Mouse (Mus musculus) layer of hippocampus, postnatal 10 days (tissue): Measurements from ENCODE around the gene Gbf1. TPM values are rescaled to one million over a fixed set of nuclear protein-coding genes. Genes with fewer than 3 reads are reported as not detected.
"Not testable (repeated sequence)": the region's sequence is repeated elsewhere in the genome, so short reads cannot be mapped to it uniquely, and the experiment has no call there.

Source experiments
- DNase-seq, 2 experiments: peaks; one replicate each; pipeline ENCODE4 v3.0.0; 2021; ENCODE audit warnings: low spot score in 2 of 2
- long read RNA-seq: library from polyadenylated mRNA; stranded (forward); transcript quantifications from one replicate; pipeline ENCODE4 v2.0.0, GENCODE M21; 2023
- total RNA-seq, 2 experiments: library from RNA; stranded (reverse); gene quantifications; 2 replicates each; pipeline ENCODE4 v1.2.3; 2021

The Gbf1 gene
- total RNA-seq = 10 to 100 TPM; 81.1 to 98.1 TPM
- long read RNA-seq, partial matches to known transcripts = 25 of 36 reads
- long read RNA-seq, other reads (novel, unspliced or antisense) = 10 of 36 reads

DNA sequence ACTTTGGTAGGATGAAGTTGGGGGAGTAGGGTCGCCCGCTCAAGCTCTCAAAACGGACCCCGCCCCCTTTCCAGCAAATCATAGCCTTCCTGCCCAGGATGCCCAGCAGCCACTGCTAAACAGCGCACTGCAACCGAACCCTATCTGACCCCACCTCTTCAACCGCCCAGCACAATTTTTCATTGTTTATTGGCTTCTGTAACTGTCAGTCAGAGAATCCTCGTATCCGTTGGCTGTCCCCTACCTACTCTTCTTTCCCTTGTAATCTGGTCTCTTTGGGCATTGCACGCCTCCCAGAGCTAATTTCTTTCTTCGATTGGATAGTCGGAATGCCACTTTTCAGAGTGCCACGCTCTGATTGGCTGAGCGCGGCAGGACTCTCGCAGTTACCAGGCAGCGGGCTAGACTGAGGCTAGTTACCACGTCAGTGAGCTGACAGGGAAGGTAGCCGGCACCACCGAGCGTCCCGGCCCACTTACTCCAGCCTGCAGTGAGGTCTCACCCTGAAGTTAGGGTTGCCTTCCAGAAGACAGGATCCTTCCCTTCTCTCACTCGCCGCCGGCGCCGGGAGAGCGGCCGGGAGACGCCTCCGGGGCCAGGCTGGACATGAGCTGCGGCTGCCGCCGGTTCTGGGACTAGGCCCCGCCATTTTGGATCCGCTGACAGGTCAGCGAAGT is at the start of gene Gbf1:
TSS of gene Gbf1 (plus strand) at position 383 of the 677 bp plus-strand sequence.
- DNase-seq = peak; percentile 89 to 94

- DNase-seq = no peak
Observed at GRCm38 (mm10) chr19:46103437-46104186, 48.7 kb upstream of the Gbf1 start.

GRCm38 (mm10) chr19:46104187-46104557 is 48.1 kb upstream of the Gbf1 start:
- no peak for DNase-seq

DNA sequence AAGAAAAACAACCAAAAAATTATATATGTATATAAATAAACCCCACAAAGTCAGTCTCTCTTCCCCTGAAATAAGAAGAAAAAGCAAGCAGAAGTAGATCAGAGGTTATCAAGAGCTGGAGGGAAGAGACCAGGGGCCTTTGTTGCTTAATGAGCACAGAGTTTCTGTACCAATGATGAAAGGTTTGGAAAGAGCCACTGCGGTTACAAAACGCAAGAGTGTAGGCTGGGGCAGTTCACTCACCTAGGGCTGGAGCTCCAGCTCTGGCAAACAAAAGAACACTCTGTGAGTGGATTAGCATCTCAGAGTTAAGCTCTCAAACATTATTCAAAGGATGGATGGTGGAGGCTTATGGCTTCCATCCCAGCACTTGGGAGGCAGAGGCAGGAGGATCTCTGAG is 42.1 kb upstream of the Gbf1 start:
- DNase-seq = no peak

GRCm38 (mm10) chr19:46110781-46111180 is 41.5 kb upstream of the Gbf1 start:
- DNase-seq = no peak

GRCm38 (mm10) chr19:46114617-46115016 is 37.7 kb upstream of the Gbf1 start:
- DNase-seq = no peak

DNA sequence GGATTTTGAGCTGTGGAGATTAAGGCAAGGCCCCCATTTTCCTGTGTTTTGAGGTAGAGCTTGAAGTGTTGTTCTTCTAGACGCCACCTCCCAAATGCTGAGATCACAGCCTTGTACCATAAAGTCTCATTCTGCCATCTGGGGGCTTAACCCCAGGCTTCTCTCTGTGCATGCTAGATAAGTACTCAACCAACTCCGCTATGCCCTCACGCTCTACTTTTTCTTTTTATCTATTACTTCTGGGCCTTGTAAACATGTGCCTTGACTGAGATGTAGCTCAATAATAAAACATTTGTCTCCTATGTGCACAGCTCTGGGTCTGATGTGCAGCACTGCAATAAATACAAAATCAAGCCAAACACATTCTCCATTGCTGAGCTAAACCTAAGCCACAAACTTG is 32.9 kb upstream of the Gbf1 start:
- DNase-seq = no peak

- DNase-seq = no peak
Observed at GRCm38 (mm10) chr19:46120872-46121271, 31.4 kb upstream of the Gbf1 start.

GRCm38 (mm10) chr19:46123876-46124275 is 28.4 kb upstream of the Gbf1 start:
- DNase-seq = no peak

DNA sequence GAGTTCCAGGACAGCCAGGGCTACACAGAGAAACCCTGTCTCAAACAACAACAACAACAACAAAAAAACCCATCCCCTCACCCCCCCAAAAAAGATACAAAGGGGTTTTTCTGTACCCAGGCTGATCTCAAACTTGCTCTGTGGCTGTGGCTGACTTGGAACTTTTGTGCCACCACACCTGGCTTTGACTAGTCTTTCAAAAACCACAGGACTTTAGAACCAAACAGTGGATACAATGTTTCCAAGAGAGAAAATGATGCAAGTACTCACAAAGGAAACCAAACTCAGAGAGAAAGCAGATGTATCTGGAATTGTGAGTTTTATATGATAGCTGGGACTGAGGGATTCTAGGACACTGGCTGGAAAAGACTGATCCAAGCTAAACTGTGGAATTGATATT is 27.7 kb upstream of the Gbf1 start:
- DNase-seq = no peak

DNA sequence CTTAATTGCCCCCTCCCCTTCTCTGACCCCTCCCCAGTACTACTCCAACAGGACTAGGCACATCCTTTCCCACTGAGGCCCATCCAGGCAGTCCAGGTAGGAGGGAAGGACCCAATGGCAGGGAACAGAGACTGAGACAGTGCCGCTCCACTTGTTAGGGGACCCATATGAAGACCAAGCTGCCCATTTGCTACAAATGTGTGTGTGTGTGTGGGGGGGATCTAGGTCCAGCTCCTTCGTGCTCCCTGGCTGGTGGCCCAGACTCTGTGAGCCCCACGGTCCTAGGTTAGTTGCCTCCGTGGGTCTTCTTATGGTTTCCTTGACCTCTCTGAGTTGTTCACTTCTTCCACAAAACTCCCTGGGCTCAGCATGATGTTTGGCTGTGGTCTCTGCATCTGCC is 26.0 kb upstream of the Gbf1 start:
- DNase-seq = no peak

- not testable (repeated sequence) for DNase-seq
Observed at GRCm38 (mm10) chr19:46129737-46130136, 22.6 kb upstream of the Gbf1 start.

DNA sequence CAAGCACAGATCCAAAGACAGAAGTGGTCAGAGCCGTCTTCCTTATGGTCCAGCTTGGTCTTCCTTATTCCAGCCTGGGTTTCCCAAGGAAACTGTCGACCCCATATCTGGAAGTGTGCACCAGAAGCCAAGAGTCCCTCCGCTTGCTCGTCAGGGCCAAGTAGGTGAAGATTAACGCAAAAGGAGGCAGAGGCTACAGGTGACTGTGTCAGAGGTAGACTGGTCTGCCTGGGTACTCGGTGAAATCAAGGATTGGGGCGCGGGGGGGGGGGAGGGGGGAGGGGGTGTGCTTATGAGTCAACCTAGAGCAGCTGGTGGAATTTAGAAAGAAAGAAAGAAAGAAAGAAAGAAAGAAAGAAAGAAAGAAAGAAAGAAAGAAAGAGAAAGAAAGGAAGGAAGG is 21.0 kb upstream of the Gbf1 start:
- no peak for DNase-seq

DNA sequence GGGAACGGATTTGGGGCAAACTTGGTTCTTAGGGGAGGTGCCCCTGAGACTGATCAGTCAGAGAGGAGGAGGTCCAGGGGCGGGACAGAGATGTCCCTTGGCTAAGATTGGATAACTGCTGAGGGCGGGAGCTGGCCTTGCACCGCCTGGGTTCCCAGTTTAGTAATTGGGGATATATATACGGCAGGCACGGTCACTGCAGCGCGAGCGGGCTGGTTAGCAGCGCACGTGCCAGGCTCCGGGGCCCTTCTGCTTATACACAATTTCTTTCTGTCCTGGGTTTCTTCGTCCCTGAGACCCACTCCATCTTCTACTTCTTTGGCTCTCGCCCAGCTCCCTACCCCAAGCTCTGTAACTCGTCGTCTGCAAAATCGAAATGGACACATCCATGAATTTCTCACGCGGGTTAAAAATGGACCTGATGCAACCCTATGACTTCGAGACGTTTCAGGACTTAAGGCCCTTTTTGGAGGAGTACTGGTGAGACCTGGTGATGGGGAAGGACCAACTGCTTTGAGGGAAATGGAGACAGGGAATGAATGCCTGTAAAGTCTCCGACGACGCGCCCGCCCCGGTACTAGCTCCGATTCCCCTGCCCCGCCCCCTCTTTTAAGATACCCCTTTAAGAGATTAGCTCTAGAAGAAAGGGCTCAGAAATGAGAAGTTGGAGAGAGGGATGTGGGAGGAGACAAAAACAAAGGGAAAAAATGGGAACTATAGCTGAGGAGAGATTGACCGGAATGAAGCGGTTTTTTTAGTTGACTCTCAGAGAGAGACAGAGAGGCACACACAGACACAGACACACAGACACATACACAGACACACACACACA is 20.4 kb upstream of the Gbf1 start, which contains the start of gene Elovl3:
TSS of gene Elovl3 (plus strand) at position 204 of the 832 bp plus-strand sequence.
- DNase-seq = no peak

GRCm38 (mm10) chr19:46132577-46132976 is 19.7 kb upstream of the Gbf1 start:
- no peak for DNase-seq

DNA sequence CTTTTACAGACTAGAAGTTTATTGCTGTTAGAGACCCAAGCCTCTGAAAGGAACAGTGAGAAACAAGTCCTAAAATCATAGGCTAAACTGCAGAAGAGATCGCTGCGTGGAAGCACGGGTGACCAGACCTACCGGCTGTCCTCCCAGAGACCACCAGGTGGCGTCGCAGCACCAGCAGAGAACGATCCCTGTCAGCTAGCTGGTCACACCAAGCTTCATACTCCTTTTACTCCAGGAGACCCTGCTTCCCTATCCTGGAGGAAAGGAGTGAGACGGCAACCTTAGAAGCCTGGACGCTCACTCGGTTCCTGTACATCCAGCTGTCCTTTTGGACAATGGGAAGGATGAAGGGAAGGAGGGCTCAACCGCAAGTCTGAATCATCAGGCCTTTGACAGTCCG is 17.0 kb upstream of the Gbf1 start:
- peak; percentile 96 to 97 for DNase-seq

DNA sequence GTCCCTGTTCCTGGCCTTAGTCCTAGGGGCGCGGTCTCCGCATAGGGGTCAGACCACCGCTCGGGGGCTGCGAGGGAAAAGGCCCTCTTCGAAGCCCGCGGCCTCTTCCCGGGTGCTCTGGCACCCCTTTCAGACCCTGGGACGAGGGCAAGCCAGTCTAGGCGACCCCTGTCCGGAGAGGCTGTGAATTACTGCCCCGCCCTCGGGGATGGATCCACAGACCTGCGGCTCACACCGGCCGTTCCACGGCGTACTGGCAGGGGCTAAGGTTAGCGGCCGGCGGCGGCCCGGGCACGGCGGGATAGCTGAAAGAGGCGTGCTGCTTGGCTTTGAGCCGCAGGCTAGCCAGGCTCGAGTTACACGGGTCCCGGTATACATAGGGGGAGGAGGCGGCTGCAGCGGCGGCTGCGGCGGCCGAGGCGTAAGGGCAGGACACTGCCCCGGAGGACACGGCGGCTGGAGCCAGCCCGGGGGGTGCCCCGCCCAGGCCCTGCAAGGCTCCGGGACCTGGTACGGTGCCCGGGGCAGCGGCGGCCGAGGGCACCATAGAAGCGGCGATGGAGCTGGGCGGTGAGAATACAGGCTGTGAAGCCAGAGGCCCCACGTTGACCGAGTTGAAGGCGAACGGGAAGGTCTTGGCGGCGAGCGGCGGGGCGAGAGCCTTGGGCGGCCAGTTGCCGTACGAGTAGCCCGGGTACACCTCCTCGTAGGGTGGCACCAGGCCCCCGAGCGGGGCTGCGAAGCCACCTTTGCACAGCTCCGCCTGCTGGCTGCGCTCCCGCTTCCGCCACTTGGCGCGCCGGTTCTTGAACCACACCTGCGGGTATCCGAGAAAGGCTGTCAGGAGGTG is 16.3 kb upstream of the Gbf1 start:
- DNase-seq = peak; percentile 32 to 44

- peak; percentile 60 to 74 for DNase-seq
Observed at GRCm38 (mm10) chr19:46136639-46137580, 15.4 kb upstream of the Gbf1 start.

DNA sequence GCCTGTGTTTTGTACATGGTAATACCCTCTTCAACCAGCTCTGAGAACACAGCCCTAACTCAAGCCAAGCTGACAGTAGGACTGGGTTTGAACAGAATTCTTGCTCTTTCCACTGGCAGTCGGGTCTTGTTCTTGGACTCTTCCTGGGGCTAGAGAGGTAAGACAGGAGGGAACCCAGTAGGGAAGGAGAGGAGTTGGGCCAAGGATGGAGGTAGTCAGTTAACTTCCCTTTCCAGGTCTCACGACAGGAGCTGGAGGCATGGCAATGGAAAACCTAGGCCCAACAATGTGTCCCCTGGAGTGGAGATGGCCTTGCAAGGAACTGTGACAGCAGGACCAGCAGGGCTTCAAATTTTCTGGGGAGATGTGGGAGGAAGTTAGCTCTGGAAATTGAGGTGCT is 12.0 kb upstream of the Gbf1 start:
- DNase-seq = no peak

DNA sequence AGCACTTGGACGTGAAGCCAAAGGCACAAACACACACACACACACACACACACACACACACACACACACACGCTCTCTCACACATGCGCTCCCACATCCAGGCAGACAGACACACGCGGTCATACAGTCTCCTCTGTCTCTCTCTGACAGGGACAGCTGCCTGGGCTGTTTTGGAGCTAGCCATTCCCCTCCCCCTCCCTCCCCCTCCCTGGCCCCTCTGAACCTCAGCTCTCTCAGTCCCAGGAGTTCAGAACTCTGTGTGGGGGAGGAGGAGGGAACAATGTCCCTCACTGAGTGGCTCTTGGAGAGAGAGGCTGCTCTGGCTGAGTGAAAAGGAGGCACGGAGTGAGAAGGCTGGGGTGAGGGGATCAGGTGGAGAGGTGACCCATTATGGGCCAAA is 11.2 kb upstream of the Gbf1 start:
- DNase-seq = no peak
